Mouse (Mus musculus) adrenal gland (tissue): ENCODE data around the gene Atp6v1b1.

Experiments
- intact Hi-C: fragments of 180-260 bp; cut with DNase I; formaldehyde crosslinking; loops from one replicate; pipeline ENCODE4 v1.15.1; 2025

The Atp6v1b1 gene

DNA sequence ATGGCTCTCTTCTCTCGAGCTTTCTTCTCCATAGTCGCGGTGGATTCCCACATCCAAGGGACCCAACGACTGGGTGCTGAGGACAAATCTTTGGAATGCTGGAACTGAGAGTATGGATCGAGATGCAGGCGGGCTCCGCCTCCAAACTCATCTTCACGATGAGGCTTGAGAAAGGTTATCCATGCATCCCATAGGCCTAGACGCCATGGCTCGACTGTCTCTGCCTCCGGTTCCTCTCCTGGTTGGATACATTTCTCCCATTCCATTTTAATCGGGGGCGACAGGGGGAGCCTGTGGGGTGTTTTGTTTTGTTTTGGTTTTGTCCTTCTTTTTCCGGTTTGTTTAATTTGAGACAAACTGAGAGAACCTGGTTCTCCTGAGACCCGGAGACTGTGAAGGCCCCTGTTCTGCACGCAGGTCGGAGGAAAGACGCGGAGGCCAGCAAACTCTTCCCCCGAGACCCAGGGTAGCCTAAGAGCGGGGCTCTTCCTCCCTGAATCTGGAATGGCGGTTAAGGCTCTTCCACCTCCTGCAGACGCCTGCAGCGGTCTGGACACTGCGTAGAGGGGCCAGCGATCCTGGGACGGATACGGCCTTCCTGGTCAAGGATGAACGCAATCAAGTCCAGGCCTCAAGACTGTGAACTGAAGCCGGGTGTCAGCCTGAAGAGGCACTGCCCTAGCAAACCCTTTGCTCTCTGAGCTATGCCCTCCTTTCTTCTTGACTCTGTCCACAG, 27.2 kb upstream of the Atp6v1b1 start:
- intact Hi-C loops: no loop called here

DNA sequence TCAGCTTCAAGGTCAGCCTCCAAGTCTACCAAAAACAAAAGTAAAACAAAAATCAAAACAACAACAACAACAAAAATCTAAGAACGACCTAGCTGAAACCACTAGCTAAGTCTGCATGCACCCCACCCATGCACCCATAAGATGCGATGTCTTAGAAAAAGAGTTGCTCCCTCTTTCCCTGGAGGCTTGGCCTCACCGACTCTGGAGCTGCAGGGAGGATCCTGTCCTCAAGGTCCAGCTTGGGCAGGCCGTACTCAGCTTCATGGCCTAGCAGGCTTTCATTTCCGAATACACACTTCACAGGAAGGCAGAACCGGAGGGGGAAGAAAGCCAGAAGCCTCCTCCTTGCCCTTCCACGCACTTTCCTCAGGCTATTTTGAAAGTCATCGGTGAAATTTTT, 25.8 kb upstream of the Atp6v1b1 start:
- intact Hi-C loops: no loop called here

DNA sequence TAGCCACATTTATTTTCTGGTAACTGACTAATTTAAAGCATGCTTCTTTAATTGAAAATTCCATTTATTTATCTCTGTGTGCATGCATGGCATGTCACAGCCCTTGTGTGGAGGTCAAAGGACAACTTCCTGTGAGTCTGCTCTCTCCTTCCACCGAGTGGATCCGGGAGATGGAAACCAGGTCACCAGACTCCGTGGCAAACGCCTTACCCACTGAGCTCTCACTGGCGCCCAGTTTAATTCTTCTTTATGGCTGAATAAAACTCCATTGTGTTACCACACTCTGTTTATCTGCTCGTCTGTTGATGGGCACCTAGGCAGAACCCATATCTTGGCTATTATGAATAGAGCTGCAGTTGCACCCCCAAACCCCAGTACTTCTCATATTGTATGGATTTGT, 20.3 kb upstream of the Atp6v1b1 start:
- intact Hi-C loops: no loop called here

DNA sequence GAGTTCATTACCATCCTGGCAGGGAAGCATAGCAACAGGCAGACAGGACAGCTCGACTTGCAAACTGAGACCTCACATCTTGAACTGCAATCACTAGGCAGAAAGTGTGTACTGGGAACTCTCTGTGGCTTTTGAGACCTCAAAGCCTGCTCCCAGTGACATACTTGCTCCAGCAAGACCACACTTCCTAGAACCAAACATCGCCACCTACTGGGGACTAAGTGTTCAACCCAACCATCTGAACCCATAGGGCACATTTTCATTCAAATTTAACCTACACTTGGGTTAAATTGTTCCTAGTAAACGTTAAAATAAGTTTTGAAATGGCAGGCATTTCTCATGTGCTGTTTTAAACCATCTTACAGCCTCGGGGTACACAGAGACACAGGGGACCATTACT, 15.6 kb upstream of the Atp6v1b1 start:
- intact Hi-C loops: no loop called here

DNA sequence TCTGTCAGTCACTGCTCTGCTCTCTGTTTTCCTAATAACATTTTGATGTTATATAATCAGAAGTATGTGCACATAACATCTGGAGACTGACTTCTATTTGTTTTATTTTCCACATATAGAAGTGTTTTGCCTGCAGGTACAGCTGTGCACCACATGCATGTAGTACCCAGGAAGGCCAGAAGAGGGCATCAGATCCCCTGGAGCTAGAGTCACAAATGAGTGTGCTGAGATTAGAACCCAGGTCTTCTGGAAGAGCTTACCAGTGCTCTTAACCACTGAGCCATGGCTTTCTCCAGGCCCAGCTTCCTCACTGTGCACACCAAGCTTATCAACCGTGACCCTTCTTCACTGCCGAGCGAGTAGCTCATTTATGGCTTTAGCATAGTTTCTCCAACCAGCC, 14.3 kb upstream of the Atp6v1b1 start:
- intact Hi-C loops: no loop called here

DNA sequence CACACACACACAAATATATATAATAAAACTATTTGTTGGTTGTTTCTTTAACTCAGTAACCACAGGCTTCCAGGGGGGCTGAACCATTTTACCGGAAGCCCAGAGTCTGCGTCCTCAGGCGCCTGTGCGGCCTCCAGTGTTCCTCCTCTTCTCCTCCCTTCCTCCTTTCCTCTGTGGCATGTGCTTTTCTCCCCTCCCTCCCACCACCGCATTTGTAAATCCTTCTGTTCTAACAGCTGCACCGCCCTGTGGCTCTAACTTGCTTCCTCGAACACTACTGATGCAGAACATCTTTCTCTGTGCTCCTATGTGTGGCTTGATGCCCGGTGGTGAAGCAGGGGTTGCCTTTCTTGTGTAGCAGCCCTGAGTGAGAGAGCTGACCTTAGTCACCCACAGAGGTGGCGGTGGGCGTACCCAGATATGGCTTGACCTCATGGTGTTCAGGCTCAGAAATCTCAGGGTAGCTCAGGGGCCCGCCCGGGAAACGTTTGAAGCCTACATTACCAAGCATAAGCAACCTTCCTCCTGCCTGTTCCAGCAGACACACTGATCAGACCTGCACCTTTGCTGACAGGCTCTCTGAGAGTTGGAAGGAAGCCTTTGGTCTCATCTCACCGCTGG, 13.3 kb upstream of the Atp6v1b1 start:
- intact Hi-C loops: no loop called here

DNA sequence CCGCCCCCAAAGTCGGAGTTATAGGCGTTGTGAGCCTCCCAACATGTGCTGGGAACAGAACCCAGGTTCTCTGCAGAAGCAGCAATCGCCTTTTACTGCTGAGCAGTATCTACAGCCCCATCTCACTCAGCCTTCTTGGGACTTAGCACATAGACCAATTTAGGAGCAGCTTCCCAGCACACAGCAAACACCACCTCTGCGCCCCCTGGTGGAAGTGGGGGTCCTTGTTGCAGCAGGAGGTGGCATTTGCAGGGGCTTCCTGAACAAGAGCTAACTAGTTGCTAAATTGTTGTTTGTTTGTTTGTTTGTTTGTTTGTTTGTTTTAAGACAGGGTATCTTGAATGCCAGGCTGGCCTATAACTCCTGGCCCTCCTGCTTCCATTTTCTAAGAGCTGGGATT, 11.7 kb upstream of the Atp6v1b1 start:
- intact Hi-C loops: loop anchor here (2.0 kb wide), 1 partner anchor 36 kb away; no protein-coding TSS in a partner anchor

GRCm38 (mm10) chr6:83737311-83737710, 5.5 kb upstream of the Atp6v1b1 start:
- intact Hi-C loops: no loop called here

DNA sequence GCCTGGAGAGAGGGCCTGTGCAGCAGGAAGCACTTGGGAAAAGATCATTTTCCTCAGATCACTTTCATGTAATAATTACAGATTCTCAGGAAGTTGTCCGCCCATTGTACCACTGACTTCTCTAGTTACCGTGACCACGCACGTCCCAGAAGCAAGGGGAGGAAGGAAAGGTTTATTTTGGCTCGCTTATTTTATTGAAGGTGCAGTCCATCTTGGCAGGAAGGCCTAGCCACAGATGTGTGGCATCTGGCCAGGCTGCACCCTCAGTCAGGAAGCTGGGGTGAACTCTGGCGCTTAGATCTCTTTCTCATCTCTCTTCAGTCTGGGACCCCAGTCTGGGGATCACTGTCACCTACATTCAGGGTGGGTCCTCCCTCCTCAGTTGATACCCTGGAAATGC, 4.2 kb upstream of the Atp6v1b1 start:
- intact Hi-C loops: no loop called here

GRCm38 (mm10) chr6:83743212-83743611, 422 bp downstream of the Atp6v1b1 start:
- intact Hi-C loops: no loop called here

DNA sequence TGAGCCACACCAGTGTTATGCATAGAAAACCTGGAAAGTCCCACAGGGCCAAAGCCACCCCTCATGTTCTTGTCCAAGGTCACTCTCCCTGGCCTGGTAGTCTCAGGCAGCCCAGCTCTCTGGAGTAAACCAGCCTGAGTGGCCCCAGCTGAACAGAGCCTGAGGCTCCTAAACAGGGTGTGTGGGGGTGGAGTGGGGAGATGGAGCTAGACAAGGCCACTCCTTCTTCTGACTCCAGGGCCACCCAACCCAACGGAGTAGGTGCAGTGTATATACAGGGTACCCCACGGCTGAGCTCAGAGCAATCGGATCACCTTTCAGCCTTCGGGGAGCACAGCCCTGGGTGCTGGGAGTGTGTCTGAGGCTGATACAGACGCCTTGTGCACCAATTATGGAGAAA, 1.3 kb downstream of the Atp6v1b1 start:
- intact Hi-C loops: no loop called here

GRCm38 (mm10) chr6:83744557-83744956, 1.8 kb downstream of the Atp6v1b1 start:
- intact Hi-C loops: no loop called here

DNA sequence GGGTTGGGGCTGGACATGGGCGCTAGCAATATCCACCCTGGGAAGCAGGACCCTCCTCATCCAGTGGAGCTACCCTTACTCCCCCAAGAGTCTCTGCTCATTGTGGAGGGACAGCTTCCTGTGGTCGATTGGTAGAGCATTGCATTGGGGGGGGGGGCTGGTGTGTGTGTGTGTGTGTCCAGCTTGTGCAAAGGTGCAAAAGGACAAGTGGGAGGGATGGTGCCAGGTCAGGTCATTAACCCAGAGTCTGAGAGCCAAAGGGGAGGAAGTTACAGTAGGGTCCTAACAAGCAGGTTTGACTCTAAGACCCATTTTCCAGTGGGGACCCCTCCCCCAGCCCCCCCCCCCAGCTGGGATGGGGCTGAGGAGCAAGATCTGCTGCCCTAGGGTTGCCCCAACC, 2.7 kb downstream of the Atp6v1b1 start:
- intact Hi-C loops: no loop called here

DNA sequence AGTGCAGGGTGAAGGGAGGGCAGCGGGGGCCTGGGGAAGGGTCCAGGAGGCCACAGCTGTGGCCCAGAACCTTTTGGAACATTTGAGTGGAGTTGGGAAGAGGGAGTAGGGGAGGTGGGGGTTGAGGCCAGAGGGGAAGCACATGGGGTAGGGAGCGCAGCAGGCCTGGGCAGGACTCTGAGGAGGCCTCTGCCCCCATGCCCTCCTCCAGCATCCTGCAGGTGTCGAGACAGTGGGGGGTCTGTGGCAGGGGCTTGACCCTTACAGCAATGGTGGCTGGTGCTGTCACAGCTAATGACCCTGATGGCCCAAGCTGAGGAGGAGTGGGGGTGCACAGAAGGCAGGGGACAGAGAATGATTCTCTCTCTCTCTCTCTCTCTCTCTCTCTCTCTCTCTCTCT, 6.5 kb downstream of the Atp6v1b1 start:
- intact Hi-C loops: no loop called here

DNA sequence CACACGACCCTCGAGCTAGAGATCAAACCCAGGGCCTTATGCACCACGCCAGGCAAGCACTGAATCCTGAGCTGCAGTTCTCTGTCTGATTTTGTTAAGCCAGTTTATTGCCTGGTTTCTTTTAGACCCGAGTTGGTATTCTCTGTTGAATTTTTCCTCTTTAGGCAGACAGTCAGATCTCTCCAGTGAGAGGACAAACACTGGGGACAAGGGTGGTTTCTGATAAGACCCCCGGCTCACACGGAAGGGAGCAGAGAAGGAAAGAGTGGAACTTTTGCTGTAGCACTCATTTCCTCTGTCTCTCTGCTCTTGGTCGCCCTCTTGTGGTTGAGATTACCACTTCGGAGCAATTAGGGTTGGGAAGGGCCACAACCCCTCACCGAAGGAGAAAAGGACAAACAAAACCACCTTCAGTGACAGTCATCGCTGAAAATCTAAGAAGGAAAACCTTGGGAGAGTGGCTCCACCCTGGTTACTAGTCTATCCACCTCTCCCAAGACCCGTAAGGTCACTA, 7.4 kb downstream of the Atp6v1b1 start:
- intact Hi-C loops: no loop called here

- intact Hi-C loops: no loop called here
Observed at GRCm38 (mm10) chr6:83756051-83756450, 13.3 kb downstream of the Atp6v1b1 start.

DNA sequence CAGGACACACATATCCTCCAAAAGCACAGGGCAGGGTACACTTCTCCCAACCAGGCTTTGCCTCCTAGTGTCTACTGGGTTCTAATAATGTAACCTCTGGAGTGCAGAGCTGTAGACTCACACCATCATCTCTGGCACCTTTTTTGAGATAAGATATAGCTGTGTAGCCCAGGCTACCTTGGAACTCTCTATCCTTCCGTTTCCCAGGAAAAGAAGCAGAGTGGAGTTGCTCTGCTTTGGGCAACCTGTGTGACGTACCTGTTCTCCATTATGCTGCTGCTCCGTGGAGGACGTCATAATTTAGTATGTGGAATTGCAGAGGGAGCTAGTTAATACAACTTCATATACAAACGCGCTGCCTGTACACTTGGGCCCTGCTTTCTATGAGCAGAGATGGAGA, 19.6 kb downstream of the Atp6v1b1 start, which contains the start of gene Ankrd53:
Ankrd53 (plus strand) TSS at position 301 of the 400 bp plus-strand sequence.
- intact Hi-C loops: no loop called here

DNA sequence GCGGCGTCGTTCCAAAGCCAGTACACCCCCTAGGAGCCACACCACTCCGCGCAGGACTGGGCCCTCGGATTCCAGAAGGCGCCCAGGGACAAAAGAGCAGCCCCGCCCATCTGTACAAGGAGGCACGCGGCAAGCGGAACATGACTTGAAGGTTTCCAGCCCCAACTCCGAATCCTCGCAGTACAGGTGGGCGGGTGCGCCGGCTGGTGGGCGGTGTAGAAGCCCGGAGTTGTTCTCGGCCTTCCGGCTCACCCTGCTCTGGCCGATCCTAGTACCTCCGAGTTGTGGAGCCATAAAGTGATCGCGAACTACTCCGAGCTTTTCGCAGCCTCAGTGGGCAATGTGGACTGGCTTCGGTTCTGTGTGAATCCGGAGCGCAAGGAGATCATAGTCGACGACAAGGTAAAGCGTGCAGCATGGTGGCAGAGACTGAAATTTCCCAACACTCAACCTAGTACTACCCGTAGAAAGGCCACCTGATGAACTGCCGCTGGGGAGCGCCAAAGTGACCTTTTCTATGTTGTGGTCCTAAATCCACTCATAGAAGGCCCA, 20.2 kb downstream of the Atp6v1b1 start:
- intact Hi-C loops: no loop called here

DNA sequence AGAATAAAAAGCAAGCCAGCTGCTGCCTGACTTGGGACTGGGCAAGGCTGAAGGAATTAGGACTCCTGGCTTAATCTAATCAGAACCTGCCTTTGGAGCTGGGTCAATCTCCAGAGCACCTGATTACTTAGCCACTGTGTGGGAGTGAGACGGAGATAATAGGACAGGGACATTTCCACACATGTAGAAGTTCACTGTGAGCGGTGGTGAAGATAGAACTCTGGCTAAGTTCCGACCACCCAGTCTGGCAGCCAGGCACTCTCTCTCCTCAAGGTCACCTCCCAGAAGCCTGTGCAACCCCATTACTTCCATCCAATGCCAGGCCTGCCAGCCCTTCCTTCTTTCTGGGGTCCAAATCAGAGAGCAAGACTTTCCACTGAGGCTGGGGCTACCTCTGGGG, 24.2 kb downstream of the Atp6v1b1 start:
- intact Hi-C loops: no loop called here

DNA sequence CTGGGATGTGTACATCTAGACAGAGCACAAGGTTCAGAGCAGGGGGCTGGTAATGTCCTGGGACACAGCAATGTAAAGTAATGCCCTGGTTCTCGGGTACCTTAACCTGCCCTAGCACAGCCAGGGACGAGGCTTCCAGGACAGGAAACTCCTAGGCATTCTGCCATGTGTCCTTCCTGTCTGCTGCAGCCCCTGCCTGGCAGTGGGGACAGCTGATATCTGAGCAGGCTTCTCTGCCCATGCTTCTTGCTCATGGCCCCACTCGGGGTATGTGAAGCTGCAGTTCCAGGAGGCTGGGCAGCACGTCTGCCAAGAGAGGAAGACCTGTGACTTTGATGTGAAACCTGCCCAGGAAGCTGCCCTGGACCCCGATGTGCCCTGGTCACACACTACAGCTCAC, 25.7 kb downstream of the Atp6v1b1 start:
- intact Hi-C loops: no loop called here

DNA sequence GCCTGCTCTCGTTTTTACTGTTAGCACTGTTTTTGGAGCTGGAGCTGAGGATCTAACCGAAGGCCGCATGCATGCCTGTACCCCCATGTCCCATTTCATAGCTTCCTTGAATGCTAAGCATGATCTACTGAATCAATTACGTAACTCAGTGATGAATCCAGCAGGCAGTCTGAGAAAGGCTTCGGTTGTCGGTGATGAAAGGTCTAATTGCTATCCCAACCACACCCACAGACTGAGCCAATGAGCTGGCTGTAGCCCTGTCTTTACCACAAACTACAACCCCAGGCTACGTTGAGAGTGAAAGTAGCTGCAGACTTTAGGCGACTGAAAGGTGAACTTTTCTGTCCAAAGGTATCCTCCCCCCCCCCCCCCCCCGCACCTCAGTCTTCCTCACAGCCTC, 31.3 kb downstream of the Atp6v1b1 start:
- intact Hi-C loops: no loop called here

- intact Hi-C loops: no loop called here
Observed at GRCm38 (mm10) chr6:83774781-83775563, 32.2 kb downstream of the Atp6v1b1 start.
